Comparison of ENCODE assay signal across 29 mouse cellular contexts in genomic region chr12:89592459-89592858, GRCm38 (mm10).
"Had no signal": no experiment of that assay in that cellular context is flagged by ENCODE, and none has a peak within 500 bp of the region (broad histone marks: within the 10 kb centered on the region; RNA-seq: fewer than 3 reads in every experiment).

No protein-coding gene starts in this region.

- H3K9ac ChIP-seq: limb, embryonic 12.5 days; limb, embryonic 13.5 days; limb, embryonic 15.5 days; liver, embryonic 12.5 days; liver, embryonic 13.5 days; liver, embryonic 14.5 days; liver, embryonic 15.5 days; liver, postnatal 0 days; lung, embryonic 14.5 days; lung, embryonic 15.5 days; midbrain, embryonic 12.5 days; midbrain, embryonic 13.5 days; midbrain, embryonic 15.5 days; neural tube, embryonic 12.5 days; neural tube, embryonic 13.5 days had no signal

- H3K4me1 ChIP-seq: limb, embryonic 10.5 days; limb, embryonic 12.5 days; limb, embryonic 13.5 days; limb, embryonic 15.5 days; liver, embryonic 12.5 days; liver, embryonic 13.5 days; liver, embryonic 15.5 days; lung, embryonic 15.5 days; megakaryocyte, embryonic 14.5 days; midbrain, embryonic 10.5 days; midbrain, embryonic 12.5 days; midbrain, embryonic 13.5 days; midbrain, embryonic 15.5 days; neural tube, embryonic 12.5 days; neural tube, embryonic 13.5 days had no signal

- H3K27me3 ChIP-seq: limb, embryonic 12.5 days; limb, embryonic 13.5 days; limb, embryonic 15.5 days; liver, embryonic 12.5 days; liver, embryonic 13.5 days; liver, embryonic 15.5 days; lung, embryonic 15.5 days; megakaryocyte, embryonic 14.5 days; midbrain, embryonic 12.5 days; midbrain, embryonic 13.5 days; midbrain, embryonic 15.5 days; neural tube, embryonic 12.5 days; neural tube, embryonic 13.5 days had no signal

- H3K4me3 ChIP-seq: limb, embryonic 10.5 days; limb, embryonic 12.5 days; limb, embryonic 13.5 days; limb, embryonic 15.5 days; liver, embryonic 12.5 days; liver, embryonic 13.5 days; liver, embryonic 15.5 days; lung, embryonic 15.5 days; megakaryocyte, embryonic 14.5 days; midbrain, embryonic 10.5 days; midbrain, embryonic 12.5 days; midbrain, embryonic 13.5 days; midbrain, embryonic 15.5 days; myocyte; neural tube, embryonic 12.5 days; neural tube, embryonic 13.5 days had no signal

- H3K36me3 ChIP-seq: limb, embryonic 10.5 days; limb, embryonic 12.5 days; limb, embryonic 13.5 days; limb, embryonic 15.5 days; liver, embryonic 12.5 days; liver, embryonic 13.5 days; liver, embryonic 15.5 days; lung, embryonic 15.5 days; midbrain, embryonic 10.5 days; midbrain, embryonic 12.5 days; midbrain, embryonic 13.5 days; midbrain, embryonic 15.5 days; neural tube, embryonic 12.5 days; neural tube, embryonic 13.5 days had no signal

- H3K27ac ChIP-seq: limb, embryonic 10.5 days; limb, embryonic 12.5 days; limb, embryonic 13.5 days; limb, embryonic 15.5 days; liver, embryonic 12.5 days; liver, embryonic 13.5 days; liver, embryonic 14.5 days; liver, embryonic 15.5 days; lung, embryonic 15.5 days; macrophage; midbrain, embryonic 10.5 days; midbrain, embryonic 12.5 days; midbrain, embryonic 13.5 days; midbrain, embryonic 15.5 days; neural tube, embryonic 12.5 days; neural tube, embryonic 13.5 days had no signal

- DNase-seq: left cerebral cortex, postnatal 4 days; liver; liver, embryonic 13.5 days; liver, postnatal 0 days; lung, adult 18-20 months; lung, adult 2 months; lung, embryonic 14.5 days; lung, postnatal 10 days; lung, postnatal 14 days; lung, postnatal 36 days; lung, postnatal 4 days; midbrain, embryonic 14.5 days had no signal
